Mouse (Mus musculus): ENCODE results near the gene Snap23.
"Not testable (repeated sequence)": the region's sequence is repeated elsewhere in the genome, so short reads cannot be mapped to it uniquely, and the experiment has no call there.

Gene Snap23

GRCm38 (mm10) chr2:120566886-120567797 is at the start of gene Snap23:
Gene Snap23, plus strand, starts transcription at chr2:120567671.
- peak; percentile 90 for DNase-seq (ENCODE audit: low read depth, low spot score)

GRCm38 (mm10) chr2:120518547-120519210 is 48.8 kb upstream of the Snap23 start:
- DNase-seq (ENCODE audit: low read depth, low spot score), result no peak

GRCm38 (mm10) chr2:120526771-120527170 is 40.7 kb upstream of the Snap23 start:
- DNase-seq (ENCODE audit: low read depth, low spot score), result no peak

- no peak for DNase-seq (ENCODE audit: low read depth, low spot score)
Measured at GRCm38 (mm10) chr2:120529531-120529930, 37.9 kb upstream of the Snap23 start.

- no peak for DNase-seq (ENCODE audit: low read depth, low spot score)
Measured at GRCm38 (mm10) chr2:120531223-120531622, 36.2 kb upstream of the Snap23 start.

GRCm38 (mm10) chr2:120539333-120539732 is 28.1 kb upstream of the Snap23 start:
- no peak for DNase-seq (ENCODE audit: low read depth, low spot score)

GRCm38 (mm10) chr2:120539778-120540208 is 27.7 kb upstream of the Snap23 start:
- DNase-seq (ENCODE audit: low read depth, low spot score), result no peak

- no peak for DNase-seq (ENCODE audit: low read depth, low spot score)
Measured at GRCm38 (mm10) chr2:120544732-120545131, 22.7 kb upstream of the Snap23 start.

- no peak for DNase-seq (ENCODE audit: low read depth, low spot score)
Measured at GRCm38 (mm10) chr2:120556868-120557267, 10.6 kb upstream of the Snap23 start.

- no peak for DNase-seq (ENCODE audit: low read depth, low spot score)
Measured at GRCm38 (mm10) chr2:120558813-120559212, 8.7 kb upstream of the Snap23 start.

GRCm38 (mm10) chr2:120561524-120561923 is 5.9 kb upstream of the Snap23 start:
- no peak for DNase-seq (ENCODE audit: low read depth, low spot score)

GRCm38 (mm10) chr2:120562859-120563234 is 4.6 kb upstream of the Snap23 start:
- no peak for DNase-seq (ENCODE audit: low read depth, low spot score)

- peak; percentile 60 for DNase-seq (ENCODE audit: low read depth, low spot score)
Measured at GRCm38 (mm10) chr2:120563235-120563990, 4.1 kb upstream of the Snap23 start, which contains the start of gene Zfp106. Gene Zfp106, minus strand, starts transcription at chr2:120563843.

- DNase-seq (ENCODE audit: low read depth, low spot score), result not testable (repeated sequence)
Measured at GRCm38 (mm10) chr2:120564548-120565188, 2.8 kb upstream of the Snap23 start.

- no peak for DNase-seq (ENCODE audit: low read depth, low spot score)
Measured at GRCm38 (mm10) chr2:120565363-120565762, 2.1 kb upstream of the Snap23 start.

- no peak for DNase-seq (ENCODE audit: low read depth, low spot score)
Measured at GRCm38 (mm10) chr2:120567798-120568320, 388 bp downstream of the Snap23 start.

- no peak for DNase-seq (ENCODE audit: low read depth, low spot score)
Measured at GRCm38 (mm10) chr2:120571081-120571480, 3.6 kb downstream of the Snap23 start.

- not testable (repeated sequence) for DNase-seq (ENCODE audit: low read depth, low spot score)
Measured at GRCm38 (mm10) chr2:120572161-120572560, 4.7 kb downstream of the Snap23 start.

- DNase-seq (ENCODE audit: low read depth, low spot score), result no peak
Measured at GRCm38 (mm10) chr2:120575121-120575520, 7.7 kb downstream of the Snap23 start.

GRCm38 (mm10) chr2:120575978-120576377 is 8.5 kb downstream of the Snap23 start:
- no peak for DNase-seq (ENCODE audit: low read depth, low spot score)

- no peak for DNase-seq (ENCODE audit: low read depth, low spot score)
Measured at GRCm38 (mm10) chr2:120577799-120578198, 10.3 kb downstream of the Snap23 start.

Measured in c-Kit-negative CD71-positive TER-119-positive erythroid progenitor cells, embryonic 14.5 days (primary cell).